Comparison of ENCODE assay signal across 8 mouse cellular contexts in genomic region chr1:185363526-185364182, GRCm38 (mm10). TPM values are rescaled to one million over a fixed set of nuclear protein-coding genes. Genes with fewer than 3 reads are reported as not detected.
A peak's percentile ranks its signal among the peaks of the same experiment; 100 is the strongest.
DNase-seq lines count a peak whose midpoint lies in the region; ATAC-seq lines count a peak whose summit lies in the region.

No protein-coding gene starts in this region.

- H3K27ac ChIP-seq in embryonic facial prominence, embryonic 10.5 days (replicated peaks), result peak overlapping the region; percentile 93
- peak overlapping the region; percentile 94 for H3K27ac ChIP-seq in intestine, embryonic 15.5 days

- peak overlapping the region; percentile 86 for H3K9ac ChIP-seq in intestine, embryonic 15.5 days

- peak; percentile 18 for ATAC-seq in CD4-positive, CD25-positive, alpha-beta regulatory T cell, adult 4 months
- ATAC-seq in granulocyte monocyte progenitor cell, adult 5-6 weeks (replicated peaks; ENCODE audit: poor library complexity, severe bottlenecking), result peak; percentile 59
- ATAC-seq in intestine, embryonic 15.5 days, result peak; percentile 67

- no peaks in the 10 kb centered on the region for H3K9me3 ChIP-seq in embryonic facial prominence, embryonic 10.5 days
- no peaks in the 10 kb centered on the region for H3K9me3 ChIP-seq in intestine, embryonic 15.5 days

- no peaks in the 10 kb centered on the region for H3K27me3 ChIP-seq in embryonic facial prominence, embryonic 10.5 days (replicated peaks; ENCODE audit: low read depth, poor library complexity, severe bottlenecking)
- no peaks in the 10 kb centered on the region for H3K27me3 ChIP-seq in intestine, embryonic 15.5 days (replicated peaks)
- no peaks in the 10 kb centered on the region for H3K27me3 ChIP-seq in splenic B cell, adult 2 months (ENCODE audit: control insufficient read depth, insufficient read depth, low read length, poor library complexity, severe bottlenecking)

- 6% methylated on average over 22 of the region's 22 CpGs for WGBS in embryonic facial prominence, embryonic 10.5 days
- 2% methylated on average over 22 of the region's 22 CpGs for WGBS in intestine, embryonic 15.5 days

- H3K4me3 ChIP-seq in embryonic facial prominence, embryonic 10.5 days, result peak overlapping the region; percentile 100
- H3K4me3 ChIP-seq in intestine, embryonic 15.5 days (replicated peaks), result peak overlapping the region; percentile 96

- H3K4me1 ChIP-seq in embryonic facial prominence, embryonic 10.5 days, result peaks cover 27% of the 10 kb centered on the region
- H3K4me1 ChIP-seq in intestine, embryonic 15.5 days (replicated peaks), result peaks cover 24% of the 10 kb centered on the region

- peak overlapping the region; percentile 72 for H3K4me2 ChIP-seq in intestine, embryonic 15.5 days (replicated peaks)

- intact Hi-C loops in left cerebral cortex, postnatal 4 days (cut with DNase I), result no loop called here

- H3K36me3 ChIP-seq in embryonic facial prominence, embryonic 10.5 days (replicated peaks), result peaks cover 25% of the 10 kb centered on the region
- H3K36me3 ChIP-seq in intestine, embryonic 15.5 days, result no peaks in the 10 kb centered on the region
- no peaks in the 10 kb centered on the region; the same call in 1 of the 2 replicates for H3K36me3 ChIP-seq in splenic B cell, adult 2 months (ENCODE audit: control insufficient read depth, insufficient read depth, low read length, poor library complexity, severe bottlenecking)

- DNase-seq in adrenal gland, adult 2 months, result peak; percentile 57
- peak; percentile 62 for DNase-seq in embryonic facial prominence, embryonic 10.5 days (ENCODE audit: low spot score)
- DNase-seq in left cerebral cortex, postnatal 4 days, result peak; percentile 29
- DNase-seq in mesoderm, embryonic 11.5 days (ENCODE audit: low read depth, low spot score), result peak; percentile 80
- DNase-seq in splenic B cell, adult 2 months (ENCODE audit: low read depth, low spot score), result peak; percentile 59

RNA-seq across cellular contexts. Expression of gene Eprs, which starts 0.8 kb away (rescaled TPM):
- polyA plus RNA-seq in CD4-positive, CD25-positive, alpha-beta regulatory T cell, adult 4 months (2017; shearing (Covaris generic)), result 100 to 1,000 TPM; 108 to 114 TPM
- total RNA-seq in adrenal gland, adult 2 months (2021), result 100 to 1,000 TPM; 130 to 242 TPM
- 3.0 and 4.0 TPM in 2 replicates for polyA plus RNA-seq in adrenal gland, adult 2 months (2012; rRNA removed)
- 153 TPM in 2 replicates for polyA plus RNA-seq in embryonic facial prominence, embryonic 10.5 days (2016; fragmentation: Nextera tagmentation; extraction: Ambion mirVana)
- 87.1 and 119 TPM in 2 replicates for total RNA-seq in granulocyte monocyte progenitor cell, adult 5-6 weeks (2014; fragmentation: Nextera tagmentation)
- 248 and 270 TPM in 2 replicates for total RNA-seq in granulocyte monocyte progenitor cell, adult 5-6 weeks (2017)
- 161 and 164 TPM in 2 replicates for polyA plus RNA-seq in intestine, embryonic 15.5 days (2015; fragmentation: Nextera tagmentation; extraction: Ambion mirVana)
- total RNA-seq in left cerebral cortex, postnatal 4 days (2021), result 100 to 1,000 TPM; 110 to 111 TPM

RNA-seq across cellular contexts. Expression of gene Bpnt1, which starts 31.7 kb away (rescaled TPM):
- 10 to 100 TPM; 15.4 to 18.1 TPM for polyA plus RNA-seq in CD4-positive, CD25-positive, alpha-beta regulatory T cell, adult 4 months (2017; shearing (Covaris generic))
- 100 to 1,000 TPM; 104 to 128 TPM for total RNA-seq in adrenal gland, adult 2 months (2021)
- polyA plus RNA-seq in adrenal gland, adult 2 months (2012; rRNA removed), result 40.2 and 51.8 TPM in 2 replicates
- 32.1 and 36.1 TPM in 2 replicates for polyA plus RNA-seq in embryonic facial prominence, embryonic 10.5 days (2016; fragmentation: Nextera tagmentation; extraction: Ambion mirVana)
- 14.1 and 17.6 TPM in 2 replicates for total RNA-seq in granulocyte monocyte progenitor cell, adult 5-6 weeks (2014; fragmentation: Nextera tagmentation)
- total RNA-seq in granulocyte monocyte progenitor cell, adult 5-6 weeks (2017), result 18.6 and 28.0 TPM in 2 replicates
- 210 and 233 TPM in 2 replicates for polyA plus RNA-seq in intestine, embryonic 15.5 days (2015; fragmentation: Nextera tagmentation; extraction: Ambion mirVana)
- total RNA-seq in left cerebral cortex, postnatal 4 days (2021), result 10 to 100 TPM; 51.3 to 53.3 TPM

RNA-seq across cellular contexts. Expression of gene Iars2, which starts 34.5 kb away (rescaled TPM):
- 10 to 100 TPM in 1 of 2 experiments, 1 to 10 TPM in 1; 5.3 to 11.6 TPM for polyA plus RNA-seq in CD4-positive, CD25-positive, alpha-beta regulatory T cell, adult 4 months (2017; shearing (Covaris generic))
- 10 to 100 TPM; 77.9 to 85.0 TPM for total RNA-seq in adrenal gland, adult 2 months (2021)
- 67.0 and 74.2 TPM in 2 replicates for polyA plus RNA-seq in adrenal gland, adult 2 months (2012; rRNA removed)
- polyA plus RNA-seq in embryonic facial prominence, embryonic 10.5 days (2016; fragmentation: Nextera tagmentation; extraction: Ambion mirVana), result 25.0 and 26.9 TPM in 2 replicates
- 38.3 and 44.6 TPM in 2 replicates for total RNA-seq in granulocyte monocyte progenitor cell, adult 5-6 weeks (2014; fragmentation: Nextera tagmentation)
- 38.3 and 48.4 TPM in 2 replicates for total RNA-seq in granulocyte monocyte progenitor cell, adult 5-6 weeks (2017)
- 61.9 and 66.9 TPM in 2 replicates for polyA plus RNA-seq in intestine, embryonic 15.5 days (2015; fragmentation: Nextera tagmentation; extraction: Ambion mirVana)
- 10 to 100 TPM; 28.8 to 29.8 TPM for total RNA-seq in left cerebral cortex, postnatal 4 days (2021)

Comparison
In these comparisons a context has a peak if more than half of its experiments do, and no peak if none do; other contexts are left out.
1. Peak in every context shown above with its lines: DNase-seq, ATAC-seq, H3K4me3 ChIP-seq and H3K27ac ChIP-seq.
2. DNase-seq: peak in every context shown above with its lines; median percentile 80 in mesoderm, embryonic 11.5 days; 62 in embryonic facial prominence, embryonic 10.5 days; 59 in splenic B cell, adult 2 months; 57 in adrenal gland, adult 2 months; 29 in left cerebral cortex, postnatal 4 days.
3. RNA of gene Eprs, which starts 0.8 kb away (polyA plus RNA-seq): 161 to 164 TPM in intestine, embryonic 15.5 days, 153 TPM in embryonic facial prominence, embryonic 10.5 days and 108 to 114 TPM in CD4-positive, CD25-positive, alpha-beta regulatory T cell, adult 4 months; 3.0 to 4.0 TPM in adrenal gland, adult 2 months; every median in the first group is over 10 times any median in the second.